ENCODE assay signal across 8 mouse cellular contexts in genomic region chr5:147078110-147078900, GRCm38 (mm10). TPM values are rescaled to one million over a fixed set of nuclear protein-coding genes. Genes with fewer than 3 reads are reported as not detected.
DNase-seq lines count a peak whose midpoint lies in the region; ATAC-seq and TF ChIP-seq lines count a peak whose summit lies in the region.

No protein-coding gene starts in this region.

- H3K9me3 ChIP-seq in embryonic facial prominence, embryonic 14.5 days (ENCODE audit: control insufficient read depth, low read length), result no peaks in the 10 kb centered on the region
- H3K9me3 ChIP-seq in midbrain, embryonic 15.5 days, result no peaks in the 10 kb centered on the region

- H3K79me2 ChIP-seq in liver, adult 2 months (ENCODE audit: control insufficient read depth, insufficient read depth, low read length), result peaks cover 35% of the 10 kb centered on the region

- H3K4me3 ChIP-seq in liver, adult 2 months (ENCODE audit: insufficient read depth, low read depth, low read length), result peak overlapping the region; percentile 86
- H3K4me3 ChIP-seq in embryonic facial prominence, embryonic 14.5 days (ENCODE audit: low read depth, low read length), result peak overlapping the region; percentile 91
- H3K4me3 ChIP-seq in midbrain, embryonic 15.5 days, result peak overlapping the region; percentile 70

- H3K27me3 ChIP-seq in liver, adult 2 months (ENCODE audit: control insufficient read depth, insufficient read depth, low read length), result no peaks in the 10 kb centered on the region
- no peaks in the 10 kb centered on the region for H3K27me3 ChIP-seq in embryonic facial prominence, embryonic 14.5 days (replicated peaks; ENCODE audit: control insufficient read depth, insufficient read depth, low read length)
- H3K27me3 ChIP-seq in midbrain, embryonic 15.5 days (replicated peaks), result no peaks in the 10 kb centered on the region

- no peak for DNase-seq in liver, adult 2 months (ENCODE audit: extremely low read depth, low read depth, low spot score)
- DNase-seq in liver, result no peak
- DNase-seq in embryonic facial prominence, embryonic 14.5 days (ENCODE audit: low spot score), result no peak
- DNase-seq in kidney, adult 9 months, result peak; percentile 57
- DNase-seq in layer of hippocampus, adult 9-11 months, result no peak
- no peak for DNase-seq in left cerebral cortex, postnatal 25 days (ENCODE audit: low spot score in 2 of 2)
- no peak for DNase-seq in left cerebral cortex, postnatal 10 days (ENCODE audit: extremely low spot score in 1 of 2, low spot score in 2 of 2)

- TF ChIP-seq POLR2A in liver, adult 2 months (IDR thresholded peaks at IDR 0.05; ENCODE audit: extremely low read depth, insufficient read depth, low read length), result no peak

- H3K36me3 ChIP-seq in liver, adult 2 months (ENCODE audit: control insufficient read depth, insufficient read depth, low read length), result peaks cover 3% of the 10 kb centered on the region; the same call in 1 of the 2 replicates
- peaks cover 17% of the 10 kb centered on the region; the same call in 1 of the 2 replicates for H3K36me3 ChIP-seq in embryonic facial prominence, embryonic 14.5 days (ENCODE audit: control insufficient read depth, insufficient read depth, low read length)
- no peaks in the 10 kb centered on the region for H3K36me3 ChIP-seq in midbrain, embryonic 15.5 days (replicated peaks)

- peaks cover 17% of the 10 kb centered on the region for H3K4me1 ChIP-seq in liver, adult 2 months (ENCODE audit: control insufficient read depth, insufficient read depth, low read length)
- H3K4me1 ChIP-seq in embryonic facial prominence, embryonic 14.5 days (ENCODE audit: control insufficient read depth, insufficient read depth, low read length), result peaks cover 19% of the 10 kb centered on the region
- peaks cover 21% of the 10 kb centered on the region for H3K4me1 ChIP-seq in midbrain, embryonic 15.5 days

- 22% methylated on average over 11 of the region's 11 CpGs for WGBS in liver, adult 2 months
- WGBS in embryonic facial prominence, embryonic 14.5 days, result 59% methylated on average over 11 of the region's 11 CpGs
- WGBS in midbrain, embryonic 15.5 days, result 57% methylated on average over 11 of the region's 11 CpGs

- ATAC-seq in embryonic facial prominence, embryonic 14.5 days (ENCODE audit: low read depth), result no peak
- ATAC-seq in midbrain, embryonic 15.5 days (replicated peaks), result no peak

- H3K4me2 ChIP-seq in embryonic facial prominence, embryonic 14.5 days (ENCODE audit: low read depth, low read length), result peak overlapping the region; percentile 95
- H3K4me2 ChIP-seq in midbrain, embryonic 15.5 days, result peak overlapping the region; percentile 94

- H3K9ac ChIP-seq in liver, adult 2 months (ENCODE audit: low read depth, low read length), result peak overlapping the region; percentile 94
- H3K9ac ChIP-seq in embryonic facial prominence, embryonic 14.5 days (ENCODE audit: low read depth, low read length), result peak overlapping the region; percentile 72
- peak overlapping the region; percentile 79 for H3K9ac ChIP-seq in midbrain, embryonic 15.5 days

- TF ChIP-seq CTCF in liver, adult 2 months (IDR thresholded peaks at IDR 0.05; ENCODE audit: low read depth, low read length), result no peak

- intact Hi-C loops in left cerebral cortex, postnatal 25 days (cut with DNase I), result loop anchor here (5.0 kb wide), 2 partner anchors 96 to 116 kb away; partner anchors contain the start of gene Mtif3
- intact Hi-C loops in left cerebral cortex, postnatal 10 days (cut with DNase I), result loop anchor here (5.0 kb wide), 1 partner anchor 96 kb away; no protein-coding TSS in a partner anchor

- H3K27ac ChIP-seq in liver, adult 2 months (replicated peaks; ENCODE audit: insufficient read depth, low read depth, low read length), result peak overlapping the region; percentile 71
- H3K27ac ChIP-seq in embryonic facial prominence, embryonic 14.5 days (replicated peaks; ENCODE audit: low read depth, low read length), result no peak overlapping the region
- H3K27ac ChIP-seq in midbrain, embryonic 15.5 days, result no peak overlapping the region

RNA-seq across cellular contexts. Expression of gene Polr1d, which starts 1.5 kb away (rescaled TPM):
- 48.5 and 52.1 TPM in 2 replicates for total RNA-seq in liver, adult 2 months (2014; rRNA removed)
- 18.2 and 21.7 TPM in 2 replicates for polyA plus RNA-seq in liver, adult 2 months (2012; rRNA removed)
- polyA plus RNA-seq in embryonic facial prominence, embryonic 14.5 days (2014; fragmentation: Nextera tagmentation; extraction: Ambion mirVana), result 138 and 147 TPM in 2 replicates
- 95.6 and 96.5 TPM in 2 replicates for polyA plus RNA-seq in midbrain, embryonic 15.5 days (2015; fragmentation: Nextera tagmentation; extraction: Ambion mirVana)
- 10 to 100 TPM; 72.0 to 72.9 TPM for total RNA-seq in left cerebral cortex, postnatal 25 days (2021)
- total RNA-seq in left cerebral cortex, postnatal 10 days (2021), result 10 to 100 TPM; 82.2 to 88.3 TPM

RNA-seq across cellular contexts. Expression of gene Lnx2, which starts 1.9 kb away (rescaled TPM):
- 11.0 and 14.4 TPM in 2 replicates for total RNA-seq in liver, adult 2 months (2014; rRNA removed)
- polyA plus RNA-seq in liver, adult 2 months (2012; rRNA removed), result 19.7 and 24.1 TPM in 2 replicates
- 13.7 and 13.9 TPM in 2 replicates for polyA plus RNA-seq in embryonic facial prominence, embryonic 14.5 days (2014; fragmentation: Nextera tagmentation; extraction: Ambion mirVana)
- polyA plus RNA-seq in midbrain, embryonic 15.5 days (2015; fragmentation: Nextera tagmentation; extraction: Ambion mirVana), result 3.9 and 4.0 TPM in 2 replicates
- total RNA-seq in left cerebral cortex, postnatal 25 days (2021), result 1 to 10 TPM; 5.1 to 6.3 TPM
- total RNA-seq in left cerebral cortex, postnatal 10 days (2021), result 1 to 10 TPM; 5.6 to 6.2 TPM
